Mouse (Mus musculus) bone marrow macrophage, adult 2 months (primary cell): Measurements from ENCODE around the gene Ap3b1. TPM values are rescaled to one million over a fixed set of nuclear protein-coding genes. Genes with fewer than 3 reads are reported as not detected.

Experiments used
- H3K27ac ChIP-seq: 2 replicates; pipeline ENCODE4 v1.5.1; 2012; ENCODE audit warnings: low read depth, low read length; ENCODE audit not compliant: insufficient read depth
- H3K4me1 ChIP-seq: 2 replicates; pipeline ENCODE4 v1.6.1; 2012; ENCODE audit warnings: low read length; ENCODE audit not compliant: control insufficient read depth, insufficient read depth
- H3K4me3 ChIP-seq: 2 replicates; pipeline ENCODE4 v1.5.1; 2012; ENCODE audit warnings: mild to moderate bottlenecking, low read length, moderate library complexity; ENCODE audit not compliant: insufficient read depth
- CTCF ChIP-seq: IDR thresholded peaks from 2 replicates; pipeline ENCODE4 v1.5.1; 2012; ENCODE audit warnings: low read depth, mild to moderate bottlenecking, low read length, moderate library complexity
- POLR2A ChIP-seq: IDR thresholded peaks from 2 replicates; pipeline ENCODE4 v1.6.1; 2012; ENCODE audit warnings: mild to moderate bottlenecking, low read depth, low read length, borderline replicate concordance
- polyA plus RNA-seq: library from polyadenylated mRNA; stranded (reverse); fragments of >200 nt; gene quantifications from 2 replicates; pipeline ENCODE4 v1.2.4, GENCODE M21; 2012; ENCODE audit not compliant: missing spikeins, insufficient read depth, insufficient read length

Ap3b1 gene
- polyA plus RNA-seq, 1 experiment = 77.7 TPM

- no peak overlapping the region for H3K4me3 ChIP-seq
- no peak overlapping the region for H3K27ac ChIP-seq
- TF ChIP-seq CTCF (0 out of 2 replicates have a peak, but pooled peaks have one; percentile 13), POLR2A (no peak)
- H3K4me1 ChIP-seq = no peaks in the 10 kb centered on the region
These were observed 92.5 kb downstream of the Ap3b1 start for GRCm38 (mm10) chr13:94451229-94451628.

DNA sequence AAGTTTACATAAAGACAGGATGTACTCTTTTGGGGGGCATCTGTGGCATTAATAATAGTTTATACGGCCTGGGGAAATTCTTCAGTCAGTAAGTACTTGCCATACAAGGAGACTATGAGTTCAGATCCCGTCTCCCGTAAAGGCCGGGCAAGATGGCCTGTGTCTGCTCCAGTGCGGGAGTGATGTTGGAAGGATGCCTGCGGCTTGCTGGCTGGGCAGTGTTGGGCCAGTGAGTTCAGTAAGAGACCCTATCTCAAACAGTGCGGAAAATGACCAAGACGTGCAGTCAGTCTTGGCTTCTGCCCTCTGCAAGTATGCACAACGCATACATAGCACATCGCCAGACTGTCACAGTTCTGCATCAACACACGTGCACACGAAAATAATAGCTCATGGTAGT lies 95.4 kb downstream of the Ap3b1 start:
- no peaks in the 10 kb centered on the region for H3K4me1 ChIP-seq
- H3K4me3 ChIP-seq = no peak overlapping the region
- H3K27ac ChIP-seq = no peak overlapping the region
- TF ChIP-seq CTCF (no peak), POLR2A (no peak)

GRCm38 (mm10) chr13:94459143-94459542 lies 100.4 kb downstream of the Ap3b1 start:
- TF ChIP-seq POLR2A = no peak
- no peak for TF ChIP-seq CTCF
- Histone ChIP-seq H3K27ac (no peak overlapping the region), H3K4me3 (no peak overlapping the region), H3K4me1 (peaks cover 4% of the 10 kb centered on the region)

- H3K27ac ChIP-seq = no peak overlapping the region
- H3K4me3 ChIP-seq = no peak overlapping the region
- peaks cover 7% of the 10 kb centered on the region for H3K4me1 ChIP-seq
- no peak for TF ChIP-seq POLR2A
- TF ChIP-seq CTCF = no peak
These were observed 105.5 kb downstream of the Ap3b1 start for GRCm38 (mm10) chr13:94464221-94464620.

- TF ChIP-seq POLR2A = no peak
- peaks cover 3% of the 10 kb centered on the region for H3K4me1 ChIP-seq
- H3K4me3 ChIP-seq = no peak overlapping the region
- no peak overlapping the region for H3K27ac ChIP-seq
These were observed 109.8 kb downstream of the Ap3b1 start for GRCm38 (mm10) chr13:94468551-94468950.

- no peak overlapping the region for H3K27ac ChIP-seq
- no peak for TF ChIP-seq POLR2A
- TF ChIP-seq CTCF = no peak
- peaks cover 3% of the 10 kb centered on the region for H3K4me1 ChIP-seq
- no peak overlapping the region for H3K4me3 ChIP-seq
These were observed 112.4 kb downstream of the Ap3b1 start for GRCm38 (mm10) chr13:94471009-94471672.

GRCm38 (mm10) chr13:94476208-94476607 lies 117.4 kb downstream of the Ap3b1 start:
- no peak overlapping the region for H3K4me3 ChIP-seq
- no peak overlapping the region for H3K27ac ChIP-seq
- peaks cover 5% of the 10 kb centered on the region for H3K4me1 ChIP-seq
- TF ChIP-seq CTCF (no peak), POLR2A (no peak)

DNA sequence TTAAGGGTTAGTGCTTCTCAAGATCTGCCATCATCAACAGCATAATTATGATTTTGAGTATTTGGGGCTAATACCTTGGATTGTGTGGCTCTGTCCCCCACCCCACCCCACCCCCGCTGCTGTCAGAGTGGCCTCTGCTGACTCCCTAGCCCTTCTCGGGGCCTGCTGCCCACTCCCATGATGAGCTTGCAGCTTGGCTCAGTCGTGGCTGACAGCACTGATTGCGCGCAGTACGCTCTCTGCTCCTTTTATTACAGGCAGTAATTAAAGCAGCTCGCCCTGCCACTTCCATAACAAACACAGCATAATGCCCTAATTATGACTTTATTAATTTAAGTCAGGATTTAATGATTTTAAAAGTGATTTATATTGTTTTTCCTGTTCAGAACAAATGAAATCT lies 121.5 kb downstream of the Ap3b1 start:
- TF ChIP-seq POLR2A (no peak), CTCF (no peak)
- no peak overlapping the region for H3K4me3 ChIP-seq
- H3K27ac ChIP-seq = no peak overlapping the region
- peaks cover 5% of the 10 kb centered on the region for H3K4me1 ChIP-seq

DNA sequence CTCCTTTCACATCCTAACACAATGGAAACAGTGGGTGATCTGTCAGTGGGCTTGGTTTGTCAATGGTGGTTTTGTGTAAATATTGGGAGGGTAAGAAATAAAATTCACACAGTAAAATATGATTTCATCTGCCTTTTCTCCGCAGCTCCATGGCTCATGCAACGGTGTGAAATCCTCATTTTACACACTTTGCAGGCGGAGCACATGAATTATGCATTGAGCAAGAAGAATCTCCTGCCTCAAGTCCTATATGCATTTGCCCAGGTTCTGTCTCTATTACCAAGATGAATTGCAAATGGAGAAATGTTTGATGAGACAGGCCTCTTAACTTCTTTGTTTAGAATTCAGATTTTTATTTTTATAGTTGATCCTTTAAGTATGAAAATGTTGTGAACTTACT lies 131.9 kb downstream of the Ap3b1 start:
- TF ChIP-seq CTCF (no peak), POLR2A (no peak)
- Histone ChIP-seq H3K4me3 (no peak overlapping the region), H3K4me1 (no peaks in the 10 kb centered on the region), H3K27ac (no peak overlapping the region)

DNA sequence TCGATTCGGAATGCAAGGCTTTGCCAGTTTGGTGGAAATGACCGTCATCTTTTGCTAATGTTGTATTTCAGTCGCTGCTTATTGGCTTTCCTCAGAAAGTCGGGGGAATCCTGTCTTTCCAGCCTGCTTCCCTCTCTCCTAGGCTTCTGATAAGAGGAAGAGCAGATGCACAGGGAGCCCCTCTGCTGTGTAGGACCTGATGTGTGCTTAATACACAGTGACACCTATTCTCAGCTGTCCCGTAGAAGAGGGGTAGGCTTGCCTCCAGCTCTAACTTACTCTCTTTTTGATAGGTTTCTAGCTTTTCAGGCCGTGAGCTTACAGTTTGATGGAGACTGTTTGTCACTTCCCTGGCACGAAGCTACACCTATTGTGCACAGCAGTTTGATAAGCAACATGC lies 132.4 kb downstream of the Ap3b1 start:
- no peak overlapping the region for H3K4me3 ChIP-seq
- no peak overlapping the region for H3K27ac ChIP-seq
- no peaks in the 10 kb centered on the region for H3K4me1 ChIP-seq
- TF ChIP-seq CTCF (no peak), POLR2A (no peak)

- H3K4me1 ChIP-seq = no peaks in the 10 kb centered on the region
- H3K27ac ChIP-seq = no peak overlapping the region
- TF ChIP-seq POLR2A (no peak), CTCF (no peak)
- no peak overlapping the region for H3K4me3 ChIP-seq
These were observed 138.8 kb downstream of the Ap3b1 start for GRCm38 (mm10) chr13:94497521-94497920.
